Mouse (Mus musculus): ENCODE results near the gene Nppa.
"Not testable (repeated sequence)": the region's sequence is repeated elsewhere in the genome, so short reads cannot be mapped to it uniquely, and the experiment has no call there.

DNA sequence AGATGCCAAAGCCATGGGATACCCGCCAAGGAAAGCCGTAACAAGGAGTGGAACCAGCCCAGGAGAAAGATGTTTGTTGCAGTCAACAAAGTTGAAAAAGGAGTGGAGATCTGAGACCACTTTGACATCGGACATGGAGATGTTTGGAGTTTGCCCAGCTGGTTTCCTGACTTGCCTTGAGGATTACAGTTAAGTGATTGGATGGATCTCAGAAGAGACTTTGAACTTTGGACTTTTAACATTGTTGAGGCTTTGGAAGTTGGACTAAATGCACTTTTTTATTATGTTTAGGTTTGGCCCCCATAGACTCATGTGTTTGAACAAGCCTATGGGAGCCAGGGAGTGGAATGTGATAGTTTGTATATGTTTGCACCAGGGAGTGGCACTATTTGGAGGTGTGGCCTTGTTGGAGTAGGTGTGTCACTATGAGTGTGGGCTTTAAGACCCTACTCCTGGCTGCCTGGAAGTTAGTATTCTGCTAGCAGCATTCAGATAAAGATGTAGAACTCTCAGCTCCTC, 49.9 kb downstream of the Nppa start:
- not testable (repeated sequence) for TF ChIP-seq POLR2A (IDR thresholded peaks at IDR 0.05; ENCODE audit: low read depth, low read length); CTCF (IDR thresholded peaks at IDR 0.05; ENCODE audit: extremely low read depth, insufficient read depth, insufficient read length, insufficient replicate concordance)
